Mouse (Mus musculus) megakaryocyte, embryonic 14.5 days (primary cell): Measurements from ENCODE around the gene Tmem108. TPM values are rescaled to one million over a fixed set of nuclear protein-coding genes. Genes with fewer than 3 reads are reported as not detected.

ENCODE experiments used
- H3K27me3 ChIP-seq: replicated peaks from 2 replicates; pipeline ENCODE3; 2012; ENCODE audit warnings: inconsistent platforms
- H3K36me3 ChIP-seq: replicated peaks from 2 replicates; pipeline ENCODE3; 2012; ENCODE audit warnings: low read length, inconsistent platforms, mixed read lengths
- H3K4me1 ChIP-seq: 2 replicates; pipeline ENCODE4 v1.6.1; 2012; ENCODE audit warnings: inconsistent platforms
- H3K4me3 ChIP-seq: replicated peaks from 2 replicates; pipeline ENCODE3; 2012; ENCODE audit warnings: moderate library complexity, mild to moderate bottlenecking, inconsistent platforms
- H3K9me3 ChIP-seq: 2 replicates; pipeline ENCODE4 v1.6.1; 2012; ENCODE audit warnings: inconsistent platforms
- FLI1 ChIP-seq: IDR thresholded peaks from 2 replicates; pipeline ENCODE4 v1.6.1; 2012; ENCODE audit warnings: low read length, inconsistent platforms, mixed read lengths
- GATA1 ChIP-seq: IDR thresholded peaks from 3 replicates; pipeline ENCODE4 v1.6.1; 2012; ENCODE audit warnings: mixed read lengths, low read length, inconsistent platforms, borderline replicate concordance
- polyA plus RNA-seq: library from polyadenylated mRNA; stranded (reverse); fragments of >175 nt; gene quantifications from 2 replicates; pipeline ENCODE4 v1.2.3, GENCODE M21; 2012; ENCODE audit warnings: low replicate concordance; ENCODE audit not compliant: insufficient read depth

Gene Tmem108
- polyA plus RNA-seq, result 0.23 TPM in 1 of 2 replicates, not detected in the other

GRCm38 (mm10) chr9:103761647-103762084, at the start of gene Tmem108:
TSS of gene Tmem108 (minus strand) at chr9:103761837.
- Histone ChIP-seq H3K36me3 (no peaks in the 10 kb centered on the region), H3K4me1 (peaks cover 13% of the 10 kb centered on the region), H3K4me3 (peak within 1 kb of the TSS; percentile 90), H3K9me3 (peaks cover 10% of the 10 kb centered on the region), H3K27me3 (peaks cover 50% of the 10 kb centered on the region)
- TF ChIP-seq GATA1 (no peak), FLI1 (no peak)

GRCm38 (mm10) chr9:103789029-103789428, 27.4 kb upstream of the Tmem108 start:
- TF ChIP-seq FLI1 (no peak), GATA1 (no peak)
- Histone ChIP-seq H3K4me3 (no peak overlapping the region), H3K36me3 (no peaks in the 10 kb centered on the region), H3K4me1 (no peaks in the 10 kb centered on the region), H3K27me3 (no peaks in the 10 kb centered on the region), H3K9me3 (0 out of 2 replicates have a peak, but pooled peaks cover 5% of the 10 kb centered on the region)

- H3K4me1 ChIP-seq, result no peaks in the 10 kb centered on the region
- H3K9me3 ChIP-seq, result 0 out of 2 replicates have a peak, but pooled peaks cover 5% of the 10 kb centered on the region
These were observed 22.5 kb upstream of the Tmem108 start for GRCm38 (mm10) chr9:103784156-103784555.

GRCm38 (mm10) chr9:103783276-103783675, 21.6 kb upstream of the Tmem108 start:
- H3K9me3 ChIP-seq, result 0 out of 2 replicates have a peak, but pooled peaks cover 5% of the 10 kb centered on the region
- H3K27me3 ChIP-seq, result no peaks in the 10 kb centered on the region
- no peak overlapping the region for H3K4me3 ChIP-seq
- H3K36me3 ChIP-seq, result no peaks in the 10 kb centered on the region
- TF ChIP-seq FLI1 (no peak), GATA1 (no peak)
- no peaks in the 10 kb centered on the region for H3K4me1 ChIP-seq

More at GRCm38 (mm10) chr9:103784156-103784555, 22.5 kb upstream of the Tmem108 start:
- no peak for TF ChIP-seq FLI1
- no peak for TF ChIP-seq GATA1
- Histone ChIP-seq H3K27me3 (no peaks in the 10 kb centered on the region), H3K36me3 (no peaks in the 10 kb centered on the region), H3K4me3 (no peak overlapping the region)

GRCm38 (mm10) chr9:103782306-103782705, 20.7 kb upstream of the Tmem108 start:
- TF ChIP-seq FLI1 (no peak), GATA1 (no peak)
- H3K4me3 ChIP-seq, result no peak overlapping the region
- no peaks in the 10 kb centered on the region for H3K27me3 ChIP-seq
- H3K36me3 ChIP-seq, result no peaks in the 10 kb centered on the region
- H3K9me3 ChIP-seq, result 0 out of 2 replicates have a peak, but pooled peaks cover 5% of the 10 kb centered on the region
- H3K4me1 ChIP-seq, result no peaks in the 10 kb centered on the region

GRCm38 (mm10) chr9:103781407-103781806, 19.8 kb upstream of the Tmem108 start:
- Histone ChIP-seq H3K4me1 (no peaks in the 10 kb centered on the region), H3K9me3 (0 out of 2 replicates have a peak, but pooled peaks cover 5% of the 10 kb centered on the region), H3K4me3 (no peak overlapping the region), H3K27me3 (no peaks in the 10 kb centered on the region), H3K36me3 (no peaks in the 10 kb centered on the region)
- no peak for TF ChIP-seq GATA1
- TF ChIP-seq FLI1, result no peak

- Histone ChIP-seq H3K4me1 (no peaks in the 10 kb centered on the region), H3K4me3 (no peak overlapping the region), H3K27me3 (no peaks in the 10 kb centered on the region), H3K9me3 (0 out of 2 replicates have a peak, but pooled peaks cover 5% of the 10 kb centered on the region), H3K36me3 (no peaks in the 10 kb centered on the region)
- TF ChIP-seq FLI1, result no peak
- TF ChIP-seq GATA1, result no peak
These were observed 19.0 kb upstream of the Tmem108 start for GRCm38 (mm10) chr9:103780598-103780997.

GRCm38 (mm10) chr9:103778185-103778584, 16.5 kb upstream of the Tmem108 start:
- no peaks in the 10 kb centered on the region for H3K9me3 ChIP-seq
- H3K36me3 ChIP-seq, result no peaks in the 10 kb centered on the region
- H3K27me3 ChIP-seq, result no peaks in the 10 kb centered on the region
- H3K4me3 ChIP-seq, result no peak overlapping the region
- H3K4me1 ChIP-seq, result no peaks in the 10 kb centered on the region
- TF ChIP-seq GATA1, result no peak
- TF ChIP-seq FLI1, result no peak

GRCm38 (mm10) chr9:103761151-103761571, 476 bp downstream of the Tmem108 start:
- Histone ChIP-seq H3K36me3 (no peaks in the 10 kb centered on the region), H3K4me3 (peak overlapping the region; percentile 90), H3K9me3 (peaks cover 10% of the 10 kb centered on the region), H3K27me3 (peaks cover 50% of the 10 kb centered on the region), H3K4me1 (peaks cover 13% of the 10 kb centered on the region)
- TF ChIP-seq FLI1 (no peak), GATA1 (no peak)

GRCm38 (mm10) chr9:103760356-103760755, 1.3 kb downstream of the Tmem108 start:
- peaks cover 10% of the 10 kb centered on the region for H3K9me3 ChIP-seq
- TF ChIP-seq FLI1 (no peak), GATA1 (no peak)
- no peaks in the 10 kb centered on the region for H3K36me3 ChIP-seq
- peaks cover 50% of the 10 kb centered on the region for H3K27me3 ChIP-seq
- no peak overlapping the region for H3K4me3 ChIP-seq
- peaks cover 13% of the 10 kb centered on the region for H3K4me1 ChIP-seq
